Mouse (Mus musculus): ENCODE measurements around the gene Rnf148.

Rnf148 gene

DNA sequence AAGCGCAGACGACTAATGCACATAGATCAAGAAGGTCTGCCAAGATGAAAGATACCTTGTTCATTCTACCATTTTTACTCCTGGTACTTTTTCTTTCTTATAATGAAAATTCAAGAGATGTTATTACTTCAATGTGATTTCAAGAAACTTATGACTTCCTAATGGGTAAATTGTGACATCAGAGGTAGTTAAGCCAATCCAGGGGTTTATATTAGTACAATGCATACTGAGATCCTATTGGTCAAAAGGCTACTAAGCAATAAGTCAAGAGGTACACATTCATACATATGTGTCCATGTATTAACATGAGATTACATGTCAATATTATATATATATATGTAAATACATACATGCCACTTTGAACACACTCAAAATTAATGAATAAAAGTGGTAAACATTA, at the start of gene Rnf148:
TSS of gene Rnf148 (minus strand) at position 101 of the 400 bp plus-strand sequence.
- no peak for DNase-seq (ENCODE audit: low read depth, low spot score)

DNA sequence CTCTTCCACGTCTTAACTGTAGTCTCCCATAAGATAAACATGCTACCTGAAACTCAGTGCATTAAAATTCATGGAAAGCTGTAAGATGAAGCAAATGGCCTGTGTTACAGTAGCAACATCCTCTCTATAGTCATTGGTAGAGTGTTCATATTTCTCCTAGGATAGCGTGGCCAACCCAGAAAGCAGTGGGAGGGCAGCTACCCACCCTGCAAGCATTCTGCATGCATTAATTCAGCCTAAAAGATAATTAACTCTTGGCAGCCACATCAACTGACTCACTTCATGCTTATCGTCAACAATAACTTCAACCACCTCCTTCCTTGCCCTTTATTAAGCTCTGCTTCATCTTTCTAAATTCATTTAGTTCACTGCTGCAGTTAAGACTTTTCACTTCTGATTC, 45.9 kb upstream of the Rnf148 start:
- no peak for DNase-seq (ENCODE audit: low read depth, low spot score)

DNA sequence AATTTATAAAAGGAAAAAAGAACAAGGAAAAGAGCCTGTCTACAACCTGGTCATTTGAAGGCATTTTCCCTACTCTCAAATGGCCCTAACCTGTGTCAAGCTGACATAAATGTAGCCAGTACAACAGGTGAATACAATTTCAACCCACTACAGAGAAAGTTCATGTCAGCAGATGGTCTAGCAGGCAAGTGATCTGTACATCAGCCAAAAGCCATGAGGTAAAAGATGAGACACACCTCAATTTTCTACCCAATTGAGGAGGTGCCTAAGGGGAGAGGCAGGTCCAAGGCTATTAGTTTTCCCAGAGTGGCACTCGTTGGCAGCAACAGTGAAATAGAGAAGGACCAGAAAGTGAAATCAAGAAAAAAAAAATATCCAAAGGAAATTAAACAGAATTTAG, 23.2 kb upstream of the Rnf148 start:
- DNase-seq (ENCODE audit: low read depth, low spot score) = no peak

DNA sequence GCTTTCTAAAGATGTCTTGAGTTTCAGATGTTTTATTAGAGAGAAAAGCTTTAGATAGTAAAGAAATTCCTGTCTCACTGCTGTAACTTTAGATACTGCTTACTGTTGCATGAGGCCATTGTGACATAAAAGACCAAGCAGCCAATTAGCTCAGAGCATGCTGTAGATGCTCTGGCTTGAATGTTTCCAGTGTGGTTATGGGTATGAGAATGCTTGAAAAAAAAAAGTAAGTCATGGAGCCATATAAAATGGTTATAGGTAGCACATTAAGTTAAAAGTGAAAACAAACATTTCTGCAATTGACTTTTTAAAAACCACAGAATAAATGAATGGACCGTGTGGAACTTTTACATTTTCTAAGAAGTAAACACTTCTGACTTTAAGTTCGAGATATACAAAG, 4.7 kb downstream of the Rnf148 start, which contains the start of gene Rnf133:
TSS of gene Rnf133 (minus strand) at position 101 of the 400 bp plus-strand sequence.
- no peak for DNase-seq (ENCODE audit: low read depth, low spot score)

DNA sequence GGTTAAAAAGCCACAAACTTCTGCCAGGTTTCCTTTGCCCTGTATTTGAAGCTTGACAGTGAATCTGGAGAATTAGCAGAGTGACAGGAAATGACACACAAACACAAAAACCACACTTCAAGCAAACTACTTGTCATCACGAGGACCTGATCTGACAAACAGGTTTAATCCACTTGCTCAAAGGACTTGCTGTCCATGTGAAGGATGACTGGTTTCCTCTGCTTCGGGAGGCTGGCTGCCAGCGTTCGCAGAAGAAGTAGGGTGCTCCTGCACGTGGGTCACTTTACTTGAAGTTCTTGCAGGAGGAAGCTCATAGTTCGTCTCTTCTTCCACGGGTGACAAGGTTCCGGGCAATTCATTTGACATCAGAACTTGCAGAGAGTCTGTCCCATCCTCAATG, 6.2 kb downstream of the Rnf148 start:
- DNase-seq (ENCODE audit: low read depth, low spot score) = no peak

DNA sequence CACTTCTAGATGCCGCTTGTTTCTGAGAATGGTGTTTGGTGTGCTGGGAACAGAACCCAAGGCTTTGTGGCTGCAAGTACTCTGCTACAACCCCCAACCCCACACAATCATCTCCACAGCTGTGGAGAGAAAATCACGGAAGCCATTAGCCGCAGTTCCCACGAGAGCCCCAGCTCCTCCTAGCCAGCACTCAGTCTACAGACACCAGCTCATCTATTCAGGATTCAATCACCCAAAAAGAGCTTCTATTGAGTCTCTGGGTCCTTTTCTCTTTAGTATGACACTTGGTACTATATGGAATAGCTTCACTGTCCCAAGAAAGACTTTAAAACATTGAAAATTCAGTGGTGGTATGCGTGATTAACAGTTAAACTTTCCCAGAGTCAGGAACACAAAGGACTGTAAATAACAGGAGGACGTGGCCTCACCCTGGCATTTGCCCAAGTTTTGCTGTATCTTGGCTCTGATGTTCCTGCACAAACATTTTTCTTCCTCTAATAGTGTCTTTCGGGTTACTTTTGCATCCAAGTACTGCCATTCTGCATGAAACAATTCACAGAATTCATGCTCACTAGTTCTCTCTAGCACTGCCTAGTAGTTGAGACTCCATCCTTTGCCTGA, 7.2 kb downstream of the Rnf148 start:
- DNase-seq (ENCODE audit: low read depth, low spot score) = no peak

DNA sequence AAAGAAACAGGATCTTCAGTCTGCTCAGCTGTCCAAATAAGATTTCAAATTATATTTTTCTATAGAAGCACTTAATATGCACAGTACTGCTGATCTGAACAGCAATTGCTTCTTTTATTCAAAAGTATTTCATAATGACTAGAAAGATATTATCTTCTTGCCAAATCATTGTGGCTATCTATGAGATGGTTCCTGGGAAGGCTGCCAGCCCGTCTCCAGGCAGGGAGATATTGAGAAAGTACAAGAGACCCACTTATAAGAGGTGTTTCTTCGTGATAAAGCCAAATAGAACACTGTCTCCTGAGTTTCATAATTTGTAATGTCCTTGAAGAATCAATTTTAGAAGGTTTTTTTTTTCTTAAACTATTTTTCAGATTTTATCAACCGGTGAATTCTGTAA, 17.9 kb downstream of the Rnf148 start:
- no peak for DNase-seq (ENCODE audit: low read depth, low spot score)

DNA sequence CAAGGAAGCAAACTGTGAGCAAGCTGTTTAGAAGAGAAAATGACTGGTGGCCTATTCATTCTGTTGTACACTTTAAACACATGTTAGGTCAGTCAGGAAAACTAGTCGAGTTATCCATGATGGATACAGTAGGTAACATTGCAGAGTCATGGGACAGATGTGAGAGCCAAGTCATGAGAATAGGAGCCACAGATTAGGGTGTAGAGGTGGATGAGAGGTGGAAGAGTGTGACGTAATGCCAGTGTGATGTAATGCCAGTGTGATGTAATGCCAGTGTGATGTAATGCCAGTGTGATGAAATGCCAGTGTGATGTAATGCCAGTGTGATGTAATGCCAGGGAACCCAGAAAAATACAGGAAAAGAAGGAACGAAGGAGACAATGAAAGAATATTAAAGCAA, 19.7 kb downstream of the Rnf148 start:
- no peak for DNase-seq (ENCODE audit: low read depth, low spot score)

DNA sequence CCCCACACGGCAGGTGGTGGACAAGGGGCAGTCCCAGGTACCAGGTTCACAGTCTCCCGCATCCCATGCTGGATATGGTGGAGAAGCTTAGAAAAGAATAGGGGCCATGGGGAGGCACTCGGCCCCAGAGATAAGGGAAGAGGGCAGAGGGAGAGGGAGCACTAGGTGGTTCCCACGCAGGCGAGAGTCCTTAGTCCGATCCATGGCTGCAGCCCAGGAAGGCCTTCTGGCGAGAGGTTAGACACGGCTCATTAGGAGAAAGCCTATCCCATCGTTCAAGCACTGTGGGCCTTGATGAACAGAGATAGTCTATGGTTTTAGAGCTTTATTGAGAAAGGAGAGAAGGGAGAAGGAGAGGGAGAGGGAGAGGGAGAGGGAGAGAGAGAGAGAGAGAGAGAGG, 20.9 kb downstream of the Rnf148 start:
- no peak for DNase-seq (ENCODE audit: low read depth, low spot score)

DNA sequence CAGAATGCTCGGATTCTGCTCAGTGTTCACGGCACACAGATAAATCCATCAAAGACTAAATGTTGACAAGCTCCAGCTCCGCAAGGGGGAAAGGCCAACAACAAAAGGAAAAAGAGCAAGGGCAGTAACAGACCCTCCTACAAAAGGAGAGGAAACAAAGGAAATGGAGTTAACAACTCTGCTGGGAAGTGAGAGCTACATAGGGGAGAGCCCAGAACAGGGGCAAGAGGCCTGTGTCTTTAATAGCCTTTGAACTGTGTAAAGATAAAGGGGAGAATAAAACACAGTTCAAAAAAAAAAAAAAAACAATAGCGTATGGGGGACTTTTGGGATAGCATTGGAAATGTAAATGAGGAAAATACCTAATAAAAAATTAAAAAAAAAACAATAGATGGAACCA, 24.5 kb downstream of the Rnf148 start:
- no peak for DNase-seq (ENCODE audit: low read depth, low spot score)
